Mouse (Mus musculus): Measurements from ENCODE around the gene Rad51b. TPM values are rescaled to one million over a fixed set of nuclear protein-coding genes. Genes with fewer than 3 reads are reported as not detected.

Gene Rad51b
- polyA plus RNA-seq, 1 experiment from 2014 or later = 5.1 TPM

DNA sequence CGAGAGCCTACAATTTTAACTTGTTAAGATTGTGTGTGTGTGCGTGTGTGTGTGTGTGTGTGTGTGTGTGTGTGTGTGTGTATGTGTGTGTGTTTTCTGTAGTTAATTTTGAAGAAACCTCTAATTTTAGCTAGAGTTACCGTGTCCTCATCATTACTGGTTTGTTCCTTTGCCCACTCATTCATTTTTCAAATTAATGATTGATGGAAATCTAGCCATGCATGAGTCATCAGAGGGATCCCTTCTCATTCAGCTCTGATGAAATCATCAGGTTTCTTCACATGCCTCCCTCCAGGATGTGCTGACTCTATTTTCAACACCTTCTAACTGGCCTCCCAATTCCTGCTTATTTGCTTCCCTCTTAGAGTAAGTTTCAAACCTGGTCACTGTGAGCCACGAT lies 263.8 kb downstream of the Rad51b start:
- ChIA-PET POLR2A (interaction anchor here (0.7 kb wide), 1 partner anchor 54 kb away, joined by 3 read pairs; no protein-coding TSS in a partner anchor), CTCF (interaction anchor here (1.0 kb wide), 1 partner anchor 19 kb away, joined by 3 read pairs; no protein-coding TSS in a partner anchor)
- in situ Hi-C loops (cut with MboI; ENCODE audit: low pct_unique_long_range_greater_than_20kb) = no loop called here
- H3K27me3 ChIP-seq = no peaks in the 10 kb centered on the region
- peak; percentile 86 for DNase-seq (ENCODE audit: low read depth, low spot score)
- ATAC-seq = no peak
- TF ChIP-seq CTCF (IDR thresholded peaks at IDR 0.05) = no peak

DNA sequence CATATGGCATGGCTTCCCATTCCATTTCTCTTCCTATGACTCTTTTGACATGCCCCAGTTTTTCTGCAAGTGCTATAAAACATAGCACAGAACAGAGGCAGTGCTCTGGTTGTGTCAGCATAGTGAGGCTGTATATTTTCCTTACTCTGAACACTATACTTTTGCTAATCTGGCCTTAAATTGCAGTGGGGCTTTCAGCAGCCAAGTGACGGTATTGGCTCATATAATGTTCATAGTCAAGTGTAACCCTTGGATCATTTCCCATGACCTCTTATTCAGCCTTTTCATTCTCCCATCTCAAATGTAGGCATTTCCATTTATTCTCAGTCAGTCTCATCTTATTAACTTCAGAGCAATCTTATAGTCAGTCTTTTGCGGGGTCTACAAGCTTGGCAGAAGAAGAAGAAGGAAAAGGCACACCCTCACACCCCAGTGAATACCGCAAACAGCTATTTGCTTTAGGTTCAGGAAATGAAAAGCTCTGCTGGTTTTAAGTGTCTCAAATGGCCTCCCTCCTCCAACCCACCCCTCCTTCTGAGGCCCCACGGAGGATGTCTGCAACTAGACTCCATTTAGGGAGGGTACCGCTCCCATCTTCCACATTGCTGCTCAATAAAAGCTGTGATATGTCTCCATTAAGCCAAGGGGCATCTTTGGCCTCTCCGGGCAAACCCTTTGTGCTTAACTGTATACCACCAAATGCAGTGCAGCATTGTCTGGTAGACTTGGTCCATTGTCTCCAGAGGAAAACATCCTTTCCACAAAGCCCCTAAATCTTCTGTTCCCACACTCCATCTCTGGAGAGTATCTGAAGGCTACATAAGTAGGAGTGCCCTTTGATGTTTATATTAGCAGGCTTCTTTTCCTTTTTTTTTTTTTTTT lies 277.3 kb downstream of the Rad51b start:
- ChIA-PET POLR2A (interaction anchor here (1.4 kb wide), 1 partner anchor 537 kb away, joined by 6 read pairs; no protein-coding TSS in a partner anchor), CTCF (interaction anchor here (0.7 to 1.0 kb wide), 3 partner anchors 14 to 545 kb away, joined by 3 read pairs; no protein-coding TSS in a partner anchor)
- ATAC-seq = no peak
- in situ Hi-C loops (cut with MboI; ENCODE audit: low pct_unique_long_range_greater_than_20kb) = no loop called here
- H3K27me3 ChIP-seq = no peaks in the 10 kb centered on the region
- no peak for TF ChIP-seq CTCF (IDR thresholded peaks at IDR 0.05)
- no peak for DNase-seq (ENCODE audit: low read depth, low spot score)

DNA sequence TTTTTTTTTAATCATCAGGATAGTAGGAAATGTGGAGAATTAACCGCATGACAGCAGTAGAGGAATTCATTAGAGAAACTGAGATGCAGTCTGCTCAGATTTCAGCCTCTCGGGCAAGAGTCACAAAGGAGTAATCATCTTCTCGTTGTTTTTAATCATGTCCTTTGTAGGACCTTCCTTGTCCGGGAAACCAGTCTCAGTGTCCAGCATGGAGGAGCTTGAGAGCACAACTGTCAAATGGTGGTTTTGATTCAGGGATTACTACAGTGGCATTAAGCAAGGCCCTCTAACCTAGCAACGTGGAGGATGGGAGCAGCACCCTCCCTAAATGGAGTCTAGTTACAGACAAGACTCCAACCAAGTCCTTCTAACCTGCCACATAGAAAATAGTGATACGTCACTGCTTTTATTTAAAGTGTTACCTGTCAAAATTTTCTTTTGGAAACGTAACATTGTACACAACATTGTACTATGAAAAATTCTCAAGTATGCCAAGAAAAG lies 278.0 kb downstream of the Rad51b start:
- POLR2A ChIA-PET = interaction anchor here (1.4 kb wide), 1 partner anchor 537 kb away, joined by 6 read pairs; no protein-coding TSS in a partner anchor
- TF ChIP-seq CTCF (IDR thresholded peaks at IDR 0.05) = no peak
- H3K27me3 ChIP-seq = no peaks in the 10 kb centered on the region
- peak; percentile 31 for ATAC-seq
- DNase-seq (ENCODE audit: low read depth, low spot score) = no peak
- in situ Hi-C loops (cut with MboI; ENCODE audit: low pct_unique_long_range_greater_than_20kb) = no loop called here
- CTCF ChIA-PET = interaction anchor here (0.9 kb wide), 1 partner anchor 13 kb away, joined by 3 read pairs; no protein-coding TSS in a partner anchor

DNA sequence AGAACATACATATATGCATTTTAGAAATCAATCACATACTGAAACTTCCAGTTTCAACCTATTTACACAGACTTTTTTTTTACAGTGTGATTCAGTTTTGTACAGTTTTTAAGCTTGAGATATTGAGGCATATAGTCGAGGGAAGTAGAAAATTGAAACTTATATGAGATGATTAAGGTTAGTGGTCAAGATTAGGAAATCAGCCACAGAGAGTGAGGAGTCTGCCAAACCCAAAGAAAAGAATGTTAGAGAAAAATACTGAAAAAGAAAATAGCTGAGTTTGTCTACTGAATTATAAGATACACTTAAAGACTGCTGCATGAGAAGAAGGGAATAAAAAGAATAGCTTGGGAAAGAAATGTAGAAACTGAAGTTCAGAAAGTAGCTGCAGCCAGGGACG lies 280.4 kb downstream of the Rad51b start:
- H3K27me3 ChIP-seq = no peaks in the 10 kb centered on the region
- ChIA-PET CTCF (interaction anchor here (0.6 to 1.2 kb wide), 4 partner anchors 25 to 71 kb away, joined by 3 read pairs; no protein-coding TSS in a partner anchor), POLR2A (interaction anchor here (1.6 kb wide), 1 partner anchor 18 kb away, joined by 4 read pairs; no protein-coding TSS in a partner anchor)
- in situ Hi-C loops (cut with MboI; ENCODE audit: low pct_unique_long_range_greater_than_20kb) = no loop called here
- ATAC-seq = no peak
- TF ChIP-seq CTCF (IDR thresholded peaks at IDR 0.05) = no peak
- DNase-seq (ENCODE audit: low read depth, low spot score) = no peak

DNA sequence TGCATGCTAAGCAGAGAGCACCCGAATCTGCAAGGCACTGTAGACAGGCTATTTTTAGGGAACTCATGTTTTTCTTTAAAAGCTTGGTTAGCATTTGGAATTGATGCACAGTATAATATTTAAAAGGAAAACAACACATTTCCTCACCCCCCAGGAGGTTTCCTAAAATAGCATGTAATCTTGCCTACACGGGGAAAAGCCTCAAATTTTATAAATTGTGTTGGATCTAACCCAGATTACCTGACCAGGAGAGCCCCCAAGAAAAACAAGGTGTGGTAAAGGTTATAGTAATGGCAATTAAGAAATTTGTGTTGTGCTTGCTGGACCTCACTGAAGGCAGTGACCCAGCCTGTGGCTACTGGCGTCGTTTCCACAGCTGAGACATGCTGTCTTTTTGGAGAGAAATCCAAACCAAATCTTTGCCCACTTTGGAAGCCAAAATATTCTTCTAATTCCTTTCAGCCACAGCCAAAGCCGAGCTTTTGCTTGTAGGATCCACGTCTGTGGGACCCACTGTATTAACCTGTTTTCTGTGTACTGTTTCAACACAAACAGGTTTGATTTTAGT lies 282.0 kb downstream of the Rad51b start:
- ATAC-seq (no peak), DNase-seq (ENCODE audit: low read depth, low spot score) (no peak)
- in situ Hi-C loops (cut with MboI; ENCODE audit: low pct_unique_long_range_greater_than_20kb) = no loop called here
- ChIA-PET CTCF (interaction anchor here (1.1 to 1.4 kb wide), 2 partner anchors 18 to 28 kb away, joined by 3 to 5 read pairs; no protein-coding TSS in a partner anchor), POLR2A (no interaction called here)
- no peak for TF ChIP-seq CTCF (IDR thresholded peaks at IDR 0.05)
- no peaks in the 10 kb centered on the region for H3K27me3 ChIP-seq

DNA sequence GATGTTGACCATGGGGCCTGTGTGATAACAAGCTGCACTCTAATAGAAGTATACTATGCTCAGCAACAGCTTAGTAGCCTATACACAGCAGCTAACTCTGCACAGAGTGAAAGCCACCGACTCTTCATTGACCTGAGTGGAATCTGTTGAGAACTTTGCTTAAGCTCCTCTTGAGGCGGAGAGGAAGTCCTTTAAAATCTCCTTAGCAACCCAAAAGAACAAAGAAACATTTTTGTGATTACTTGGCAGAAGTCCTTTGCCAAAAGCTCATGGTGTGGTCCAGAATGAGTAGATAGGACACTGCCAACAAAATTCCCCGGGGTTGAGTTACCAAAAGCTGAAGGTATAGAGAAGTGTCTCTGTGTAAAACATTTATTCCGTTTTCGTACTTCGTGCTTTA lies 282.8 kb downstream of the Rad51b start:
- no peak for TF ChIP-seq CTCF (IDR thresholded peaks at IDR 0.05)
- CTCF ChIA-PET = interaction anchor here (0.6 to 1.6 kb wide), 5 partner anchors 17 to 29 kb away, joined by 3 to 5 read pairs (median 3); no protein-coding TSS in a partner anchor
- POLR2A ChIA-PET = no interaction called here
- ATAC-seq = no peak
- no peak for DNase-seq (ENCODE audit: low read depth, low spot score)
- in situ Hi-C loops (cut with MboI; ENCODE audit: low pct_unique_long_range_greater_than_20kb) = no loop called here
- no peaks in the 10 kb centered on the region for H3K27me3 ChIP-seq

DNA sequence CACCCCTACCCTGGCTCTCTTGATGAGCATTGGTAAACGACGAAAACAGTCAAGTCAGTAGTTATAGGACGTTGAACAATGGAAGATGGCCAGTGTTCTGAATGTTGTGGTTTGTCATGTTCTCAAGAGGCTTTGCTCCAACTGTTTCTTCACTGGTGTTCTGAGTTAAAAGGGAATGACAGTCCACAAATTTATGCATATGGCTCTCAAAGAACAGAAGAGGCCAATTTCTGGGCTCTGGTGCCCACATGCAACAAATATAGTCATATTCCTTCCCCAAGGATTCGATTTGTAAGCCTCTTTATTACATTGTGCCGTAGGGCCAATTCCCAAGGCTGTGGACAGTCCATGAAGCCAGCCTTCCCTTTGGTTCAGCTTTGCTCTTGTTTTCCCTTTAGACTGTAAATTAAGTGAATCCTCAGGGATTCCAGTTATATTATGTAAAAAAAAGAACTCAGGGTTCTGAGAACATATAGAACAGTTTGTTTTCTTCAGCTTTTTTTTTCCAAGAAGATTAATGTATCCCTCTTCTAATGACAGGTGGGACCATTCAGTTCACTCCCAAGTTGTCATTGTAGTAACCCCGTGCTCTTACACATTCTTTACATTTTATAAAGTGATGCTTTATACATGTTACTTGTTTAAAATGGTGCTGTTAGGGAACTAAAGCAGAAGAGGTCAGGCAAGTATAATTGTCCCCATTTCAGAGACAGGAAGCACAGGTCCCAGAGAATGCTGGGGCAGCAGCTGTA lies 287.6 kb downstream of the Rad51b start:
- no peaks in the 10 kb centered on the region for H3K27me3 ChIP-seq
- in situ Hi-C loops (cut with MboI; ENCODE audit: low pct_unique_long_range_greater_than_20kb) = no loop called here
- CTCF ChIA-PET = interaction anchor here (2.2 kb wide), 1 partner anchor 12 kb away, joined by 4 read pairs; no protein-coding TSS in a partner anchor
- TF ChIP-seq CTCF (IDR thresholded peaks at IDR 0.05) = no peak
- ATAC-seq = no peak
- POLR2A ChIA-PET = no interaction called here
- DNase-seq (ENCODE audit: low read depth, low spot score) = no peak

DNA sequence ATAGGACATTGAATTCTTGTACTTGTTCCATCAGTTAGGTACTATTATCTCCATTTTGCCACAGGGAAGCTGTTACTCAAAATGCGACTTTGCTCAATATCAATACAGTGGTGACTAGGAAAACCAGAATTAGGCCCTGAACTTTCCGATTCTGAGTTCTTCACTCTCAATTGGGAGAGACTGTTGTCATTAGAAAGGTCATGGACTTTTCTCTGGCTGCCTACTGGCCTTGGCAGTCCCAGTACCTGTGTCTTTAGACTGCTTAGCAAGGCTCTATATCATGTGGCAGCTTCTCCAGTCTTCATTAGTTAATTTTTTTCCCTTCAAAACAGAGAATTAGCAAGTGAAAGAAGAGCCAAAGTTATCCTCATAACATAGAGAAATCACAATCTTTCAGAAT lies 288.3 kb downstream of the Rad51b start:
- no peak for DNase-seq (ENCODE audit: low read depth, low spot score)
- CTCF ChIA-PET = interaction anchor here (2.2 kb wide), 1 partner anchor 11 kb away, joined by 4 read pairs; no protein-coding TSS in a partner anchor
- ATAC-seq = no peak
- no peak for TF ChIP-seq CTCF (IDR thresholded peaks at IDR 0.05)
- in situ Hi-C loops (cut with MboI; ENCODE audit: low pct_unique_long_range_greater_than_20kb) = no loop called here
- no peaks in the 10 kb centered on the region for H3K27me3 ChIP-seq
- POLR2A ChIA-PET = interaction anchor here (0.6 kb wide), 1 partner anchor 524 kb away, joined by 5 read pairs; no protein-coding TSS in a partner anchor

DNA sequence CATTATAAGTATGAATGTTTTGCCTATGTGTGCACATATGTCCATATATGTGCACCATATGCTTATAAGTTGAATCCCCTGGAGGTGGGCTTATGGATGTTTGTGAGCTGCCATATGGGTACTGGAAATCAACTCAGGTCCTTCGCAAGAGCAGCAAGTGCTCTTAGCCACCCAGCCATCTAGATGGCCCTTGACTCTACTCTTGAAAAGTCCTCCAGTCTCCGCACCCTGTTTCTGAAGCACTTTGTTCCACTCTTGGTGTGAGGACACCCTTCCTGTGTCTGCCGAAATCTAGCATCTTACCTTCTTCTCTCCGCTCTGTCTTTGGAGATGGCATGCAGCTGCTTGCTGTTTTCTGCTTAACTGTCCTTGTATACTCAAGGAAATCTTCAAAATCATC lies 291.7 kb downstream of the Rad51b start:
- ChIA-PET CTCF (interaction anchor here (1.5 kb wide), 1 partner anchor 8 kb away, joined by 4 read pairs; no protein-coding TSS in a partner anchor), POLR2A (no interaction called here)
- H3K27me3 ChIP-seq = no peaks in the 10 kb centered on the region
- ATAC-seq (no peak), DNase-seq (ENCODE audit: low read depth, low spot score) (no peak)
- TF ChIP-seq CTCF (IDR thresholded peaks at IDR 0.05) = no peak
- in situ Hi-C loops (cut with MboI; ENCODE audit: low pct_unique_long_range_greater_than_20kb) = no loop called here

DNA sequence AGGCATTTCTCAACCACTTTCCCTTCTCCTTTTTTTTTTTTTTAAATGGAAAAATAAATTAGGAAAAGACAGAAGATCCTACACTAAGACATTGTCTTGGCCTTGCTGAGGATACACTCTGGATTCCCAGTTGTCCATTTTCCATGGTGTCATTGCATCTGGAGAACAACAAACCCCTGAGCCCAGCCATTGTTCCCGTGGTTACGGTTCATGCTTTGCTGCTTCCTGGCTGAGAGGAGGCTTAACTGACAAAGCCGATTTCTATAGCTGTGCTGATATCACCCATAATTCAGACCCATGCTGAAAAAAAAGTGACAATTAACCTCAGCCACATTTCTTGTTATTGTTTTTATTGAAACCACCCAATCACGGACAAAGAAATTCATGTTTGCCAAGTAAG lies 295.1 kb downstream of the Rad51b start:
- POLR2A ChIA-PET = interaction anchor here (0.6 to 1.0 kb wide), 2 partner anchors 11 to 24 kb away, joined by 4 read pairs; no protein-coding TSS in a partner anchor
- in situ Hi-C loops (cut with MboI; ENCODE audit: low pct_unique_long_range_greater_than_20kb) = no loop called here
- ATAC-seq = no peak

More for the DNA sequence above, 295.1 kb downstream of the Rad51b start:
- no peaks in the 10 kb centered on the region for H3K27me3 ChIP-seq
- TF ChIP-seq CTCF (IDR thresholded peaks at IDR 0.05) = no peak
- CTCF ChIA-PET = no interaction called here
- no peak for DNase-seq (ENCODE audit: low read depth, low spot score)

Data from Patski (cell line).